Mouse (Mus musculus) MEL (cell line): ENCODE measurements around the gene Syn3.

Experiments used
- EP300 ChIP-seq, 2 experiments: IDR thresholded peaks; 2 replicates each; pipeline ENCODE4 v1.6.1; 2011; ENCODE audit warnings: improper control_type of control experiment in 2 of 2, low read length in 2 of 2, low read depth in 1 of 2, mild to moderate bottlenecking in 1 of 2
- MEF2A ChIP-seq: IDR thresholded peaks from 2 replicates; pipeline ENCODE4 v1.6.1; 2014; ENCODE audit warnings: low read depth, mild to moderate bottlenecking, inconsistent platforms, low read length, improper control_type of control experiment; ENCODE audit not compliant: poor library complexity, insufficient replicate concordance, severe bottlenecking; ENCODE audit errors: extremely low read depth
- TBP ChIP-seq: IDR thresholded peaks from 2 replicates; pipeline ENCODE4 v1.8.0; 2011; ENCODE audit warnings: low read depth, low read length, improper control_type of control experiment

- TF ChIP-seq MEF2A (no peak), EP300 (IDR thresholded peaks at IDR 0.05; ENCODE audit: low read depth in 1 of 2, low read length in 2 of 2) (no peak), TBP (no peak)
Observed at GRCm38 (mm10) chr10:86345645-86346044, 153.1 kb downstream of the Syn3 start.
